Mouse (Mus musculus): Measurements from ENCODE around the gene Sec24c. TPM values are rescaled to one million over a fixed set of nuclear protein-coding genes. Genes with fewer than 3 reads are reported as not detected.

Gene Sec24c
- total RNA-seq, 2 experiments from 2014 or later: 40.1 to 88.7 TPM

- no peak for ATAC-seq (replicated peaks; ENCODE audit: poor library complexity)
Measured at GRCm38 (mm10) chr14:20659687-20660086, 14.4 kb upstream of the Sec24c start.

- ATAC-seq (replicated peaks; ENCODE audit: poor library complexity): peak; percentile 98
Measured at GRCm38 (mm10) chr14:20660827-20661660, 13.1 kb upstream of the Sec24c start.

DNA sequence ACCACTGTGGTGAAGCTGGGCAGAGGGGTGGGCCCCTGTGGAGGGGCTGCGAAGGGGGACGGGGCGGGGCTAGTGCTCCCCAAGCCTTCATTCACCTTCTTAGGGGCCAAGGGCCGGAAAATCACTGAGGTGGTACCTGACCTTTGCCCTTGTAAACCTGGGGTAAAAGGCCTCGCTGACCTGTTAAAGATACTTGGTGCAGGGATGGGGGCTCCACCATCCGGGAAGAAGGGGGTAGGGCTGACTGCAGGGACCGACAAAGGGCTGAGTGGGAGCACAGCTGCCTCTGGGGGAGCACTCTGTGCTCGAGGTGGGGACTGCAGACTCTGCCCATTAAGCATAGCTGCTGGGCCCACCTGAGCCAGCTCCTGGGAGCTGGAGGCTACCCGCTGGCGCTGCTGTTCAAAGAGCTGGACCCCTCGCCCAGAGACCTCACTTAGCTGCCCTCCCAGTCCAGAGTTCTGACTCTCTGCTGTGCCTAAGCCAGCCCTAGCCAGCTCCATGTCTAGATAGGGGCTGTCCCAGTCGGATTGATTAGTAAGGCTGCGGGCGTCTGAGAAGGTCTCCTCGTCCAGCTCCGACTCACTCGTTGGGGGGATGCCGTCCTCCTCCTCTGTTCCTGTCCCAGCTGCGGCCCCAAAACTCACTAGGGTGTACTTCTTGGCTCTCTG is 12.3 kb upstream of the Sec24c start:
- ATAC-seq (replicated peaks; ENCODE audit: poor library complexity): no peak

- ATAC-seq (replicated peaks; ENCODE audit: poor library complexity): no peak
Measured at GRCm38 (mm10) chr14:20662740-20663139, 11.4 kb upstream of the Sec24c start.

GRCm38 (mm10) chr14:20663601-20664000 is 10.5 kb upstream of the Sec24c start:
- no peak for ATAC-seq (replicated peaks; ENCODE audit: poor library complexity)

DNA sequence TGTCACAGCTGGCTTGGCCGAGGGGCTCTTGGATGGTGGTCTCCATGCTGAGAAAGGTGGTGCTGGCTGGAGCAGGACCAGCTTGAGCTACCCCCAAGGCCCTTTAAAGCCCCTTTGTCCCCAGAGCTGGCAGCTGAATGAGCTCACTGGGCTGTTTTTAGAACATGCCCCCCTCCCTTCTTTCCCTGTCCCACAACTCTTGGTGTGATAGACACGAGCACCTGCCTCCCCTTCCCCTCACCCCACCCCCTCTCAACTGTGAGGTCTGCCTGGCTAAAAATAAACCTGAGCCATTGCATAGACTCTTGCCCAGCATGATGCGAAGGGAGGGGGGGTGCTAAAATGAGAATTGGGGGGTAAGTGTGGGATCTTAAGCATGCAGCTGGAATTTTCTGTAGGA is 9.7 kb upstream of the Sec24c start:
- ATAC-seq (replicated peaks; ENCODE audit: poor library complexity): no peak

GRCm38 (mm10) chr14:20667469-20667868 is 6.6 kb upstream of the Sec24c start:
- no peak for ATAC-seq (replicated peaks; ENCODE audit: poor library complexity)

GRCm38 (mm10) chr14:20668154-20668810 is 5.8 kb upstream of the Sec24c start, which contains the start of gene Synpo2l:
Synpo2l (minus strand) TSS chr14:20668354.
- ATAC-seq (replicated peaks; ENCODE audit: poor library complexity): no peak

DNA sequence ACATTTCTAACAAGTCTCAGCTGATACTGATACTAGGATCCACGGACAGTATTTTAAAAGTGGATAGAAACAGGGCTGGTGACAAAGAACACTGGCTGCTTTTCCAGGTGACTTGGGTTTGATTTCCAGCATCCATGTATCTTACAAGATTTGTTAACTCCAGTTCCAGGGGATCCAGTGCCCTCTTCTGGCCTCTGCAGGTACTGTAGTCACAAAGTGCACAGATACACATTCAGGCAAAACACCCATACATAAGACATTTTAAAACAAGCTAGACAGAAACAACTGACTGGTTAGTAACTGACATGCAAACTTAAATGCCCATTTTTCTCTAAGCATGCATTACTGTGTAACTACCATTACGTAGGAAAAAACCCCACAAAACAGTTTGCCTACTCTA is 1.1 kb upstream of the Sec24c start:
- peak; percentile 27; the same call in 1 of the 2 replicates for ATAC-seq (replicated peaks; ENCODE audit: poor library complexity)

GRCm38 (mm10) chr14:20673735-20674063 is 409 bp upstream of the Sec24c start:
- peak; percentile 52 for ATAC-seq (replicated peaks; ENCODE audit: poor library complexity)

DNA sequence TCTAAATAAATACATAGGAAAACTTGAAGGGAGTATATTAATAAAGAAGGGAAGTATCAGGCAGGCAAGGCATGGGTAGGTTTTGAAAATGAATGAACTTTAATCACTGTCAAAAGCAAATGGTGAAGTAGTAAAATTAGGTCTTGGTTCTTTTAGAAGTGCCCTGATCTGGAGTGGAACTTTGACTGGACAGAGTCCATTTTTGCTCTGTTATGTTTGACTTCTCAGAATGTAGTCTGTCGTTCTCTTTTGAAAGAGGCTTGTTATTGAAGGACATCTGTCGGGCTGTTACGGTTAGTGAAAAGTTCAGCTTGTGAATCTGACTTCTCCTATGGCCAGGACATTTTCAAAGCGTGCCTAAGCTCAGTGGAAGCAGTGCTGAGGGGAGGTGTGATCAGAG is 3.8 kb downstream of the Sec24c start:
- no peak for ATAC-seq (replicated peaks; ENCODE audit: poor library complexity)

GRCm38 (mm10) chr14:20681742-20682141 is 7.6 kb downstream of the Sec24c start:
- no peak for ATAC-seq (replicated peaks; ENCODE audit: poor library complexity)

DNA sequence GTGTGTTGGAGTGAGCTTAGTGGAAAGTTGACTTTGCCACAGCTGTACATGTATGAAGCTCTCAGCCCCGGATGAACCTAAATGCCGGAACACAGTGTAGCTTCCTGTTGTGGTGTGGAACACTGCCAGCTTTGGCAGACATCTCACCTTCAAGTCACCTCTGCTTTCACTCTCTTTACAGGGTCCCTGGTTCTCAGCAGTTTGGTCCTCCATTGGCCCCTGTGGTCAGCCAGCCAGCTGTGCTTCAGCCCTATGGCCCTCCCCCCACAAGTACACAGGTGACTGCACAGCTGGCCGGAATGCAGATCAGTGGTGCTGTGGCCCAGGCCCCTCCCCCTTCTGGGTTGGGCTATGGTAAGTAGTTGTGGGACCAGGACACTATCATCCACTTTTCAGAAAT is 8.4 kb downstream of the Sec24c start:
- ATAC-seq (replicated peaks; ENCODE audit: poor library complexity): peak; percentile 78

DNA sequence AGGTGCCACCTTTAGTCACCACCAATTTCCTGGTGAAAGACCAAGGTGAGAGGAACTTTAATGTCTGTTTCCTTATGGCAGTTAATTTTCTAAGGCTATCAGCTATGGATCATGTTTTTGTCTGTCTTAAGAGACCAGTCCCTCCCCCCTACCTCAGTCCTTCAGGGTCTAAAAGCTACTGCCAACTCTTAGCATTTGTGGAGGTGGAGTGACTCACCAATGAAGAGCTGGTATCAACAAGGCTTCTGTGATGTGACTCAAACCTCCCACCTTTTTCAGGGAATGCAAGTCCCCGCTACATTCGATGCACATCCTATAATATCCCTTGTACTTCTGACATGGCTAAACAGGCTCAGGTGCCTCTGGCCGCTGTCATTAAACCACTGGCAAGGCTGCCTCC is 12.5 kb downstream of the Sec24c start:
- ATAC-seq (replicated peaks; ENCODE audit: poor library complexity): no peak

DNA sequence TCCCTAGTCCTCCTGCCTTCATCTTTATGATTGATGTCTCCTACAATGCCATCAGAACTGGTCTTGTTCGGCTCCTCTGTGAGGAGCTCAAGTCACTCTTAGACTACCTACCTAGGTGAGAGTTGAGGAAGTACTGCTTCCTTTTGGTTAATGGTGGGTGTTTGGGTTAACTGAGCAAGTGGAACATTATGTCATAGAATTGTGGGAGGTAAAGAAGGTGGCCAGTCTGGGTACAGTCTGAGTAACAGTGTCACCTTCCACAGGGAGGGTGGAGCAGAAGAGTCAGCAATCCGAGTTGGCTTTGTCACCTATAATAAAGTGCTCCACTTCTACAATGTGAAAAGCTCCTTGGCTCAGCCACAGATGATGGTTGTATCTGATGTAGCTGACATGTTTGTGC is 14.9 kb downstream of the Sec24c start:
- ATAC-seq (replicated peaks; ENCODE audit: poor library complexity): no peak

DNA sequence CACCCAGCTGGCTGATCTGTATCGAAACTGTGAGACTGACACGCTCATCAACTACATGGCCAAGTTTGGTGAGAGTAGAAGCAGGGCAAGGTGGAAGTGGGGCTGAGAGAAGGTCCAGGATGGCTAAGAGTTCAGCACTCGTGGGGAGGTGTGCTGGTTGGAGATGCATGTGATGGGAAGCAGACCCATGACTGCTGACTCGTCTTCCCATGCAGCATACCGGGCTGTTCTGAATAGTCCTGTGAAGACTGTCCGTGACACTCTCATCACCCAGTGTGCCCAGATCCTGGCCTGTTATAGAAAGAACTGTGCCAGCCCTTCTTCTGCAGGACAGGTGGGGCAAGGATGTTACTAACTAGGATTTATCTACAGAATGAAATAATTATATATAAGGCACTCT is 17.7 kb downstream of the Sec24c start:
- ATAC-seq (replicated peaks; ENCODE audit: poor library complexity): no peak

DNA sequence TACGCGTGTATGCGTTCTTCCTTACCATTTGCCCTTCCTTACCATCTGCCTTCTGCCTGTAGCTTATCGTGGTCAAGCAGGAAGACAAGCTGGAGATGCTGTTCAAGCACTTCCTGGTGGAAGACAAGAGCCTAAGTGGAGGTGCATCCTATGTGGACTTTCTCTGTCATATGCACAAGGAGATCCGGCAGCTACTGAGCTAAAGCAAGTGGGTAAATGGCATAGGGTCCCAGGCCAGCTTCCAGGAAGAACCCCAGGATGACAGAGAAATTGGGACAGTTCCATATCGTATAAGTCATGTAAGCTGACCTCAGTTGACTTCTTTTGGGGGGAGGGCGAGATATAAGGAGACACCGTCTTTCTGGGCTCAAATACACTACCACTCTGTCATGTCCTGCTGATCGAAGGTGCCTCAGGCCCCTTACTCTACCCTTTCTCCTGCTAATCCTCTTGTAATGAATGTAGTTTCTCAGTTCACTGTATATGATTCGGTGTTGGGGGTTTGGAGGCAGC is 19.5 kb downstream of the Sec24c start:
- ATAC-seq (replicated peaks; ENCODE audit: poor library complexity): no peak

DNA sequence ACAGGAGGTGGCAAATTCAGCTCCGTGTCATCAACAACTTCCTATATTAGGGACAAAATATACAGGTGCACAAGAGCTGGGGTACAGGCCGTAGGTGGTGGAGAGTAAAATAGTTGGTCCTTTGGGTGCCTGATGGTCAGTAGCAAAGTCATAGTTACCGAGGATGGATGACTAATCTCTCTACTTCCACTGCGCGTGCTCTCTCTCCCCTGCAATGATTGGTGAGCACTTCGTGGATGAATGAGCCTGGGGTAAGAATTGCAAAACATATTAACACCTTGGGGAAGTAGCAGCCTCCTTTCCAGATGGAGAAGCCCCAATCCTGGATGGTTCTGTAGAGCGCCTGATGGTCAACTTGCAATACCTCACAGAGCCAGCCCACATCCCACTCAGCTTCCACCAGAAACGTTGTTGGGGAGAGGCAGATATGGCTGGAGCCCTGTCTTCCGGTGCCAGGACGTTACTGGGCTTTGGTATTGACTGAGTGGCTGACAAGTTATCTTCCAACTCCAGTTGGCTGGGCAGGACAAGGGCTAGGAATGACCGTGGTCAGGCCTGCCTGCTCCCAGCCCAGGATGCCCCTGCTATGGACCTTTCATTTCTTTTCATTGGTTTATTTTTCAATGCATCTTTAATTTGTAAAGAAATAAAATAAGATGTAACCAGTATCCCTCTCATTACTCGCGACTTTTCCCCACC is 20.2 kb downstream of the Sec24c start:
- 0 out of 2 replicates have a peak, but pooled peaks have one; percentile 1 for ATAC-seq (replicated peaks; ENCODE audit: poor library complexity)

DNA sequence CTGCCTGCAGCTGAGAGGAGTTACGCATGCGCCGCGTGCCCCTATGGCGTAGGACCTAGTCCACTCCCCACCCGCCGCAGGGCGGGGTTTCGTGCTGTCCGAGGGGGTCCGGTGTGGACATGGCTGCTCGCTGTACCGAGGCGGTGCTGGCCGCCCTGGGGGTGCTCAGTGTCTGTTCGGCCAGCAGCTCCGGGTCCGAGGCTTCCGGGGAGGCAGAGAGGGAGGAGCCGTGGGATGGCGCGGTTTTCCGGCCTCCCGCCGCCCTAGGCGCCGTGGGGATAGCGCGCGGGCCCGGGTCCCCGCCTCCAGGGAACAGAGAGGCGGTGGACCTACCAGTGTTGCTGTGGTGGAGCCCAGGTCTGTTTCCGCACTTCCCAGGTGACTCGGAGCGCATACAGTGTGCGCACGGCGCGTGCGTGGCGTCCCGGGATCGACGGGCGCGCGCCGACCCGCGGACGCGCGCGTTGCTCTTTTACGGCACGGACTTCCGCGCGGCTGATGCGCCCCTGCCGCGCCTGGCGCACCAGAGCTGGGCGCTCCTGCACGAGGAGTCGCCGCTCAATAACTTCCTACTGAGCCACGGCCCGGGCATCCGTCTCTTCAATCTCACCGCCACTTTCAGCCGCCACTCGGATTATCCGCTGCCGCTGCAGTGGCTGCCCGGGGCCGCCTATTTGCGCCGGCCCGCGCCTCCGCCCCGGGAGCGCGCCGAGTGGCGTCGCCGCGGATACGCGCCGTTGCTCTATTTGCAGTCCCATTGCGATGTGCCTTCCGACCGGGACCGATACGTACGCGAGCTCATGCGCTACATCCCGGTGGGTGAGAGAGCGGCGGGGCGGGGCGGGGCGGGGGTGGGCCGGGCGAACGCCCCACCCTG is 21.0 kb downstream of the Sec24c start, which contains the start of gene Fut11:
Gene Fut11 (plus strand): TSS at position 85 of the 877 bp plus-strand sequence.
- peak; percentile 63 for ATAC-seq (replicated peaks; ENCODE audit: poor library complexity)

Measured in megakaryocyte progenitor cell, adult 5-6 weeks (primary cell).